Mouse (Mus musculus) G1E (cell line): Measurements from ENCODE around the gene Homer2.

ENCODE experiments used
- CTCF ChIP-seq: IDR thresholded peaks from 2 replicates; pipeline ENCODE4 v1.5.1; 2012; ENCODE audit warnings: low read depth, low read length, inconsistent platforms, mixed read lengths
- GATA1 ChIP-seq: IDR thresholded peaks from 2 replicates; pipeline ENCODE4 v1.6.1; 2012; ENCODE audit warnings: borderline replicate concordance, low read length, inconsistent platforms, mixed read lengths
- POLR2AphosphoS5 ChIP-seq: IDR thresholded peaks from 2 replicates; pipeline ENCODE4 v1.6.1; 2012; ENCODE audit warnings: low read depth, low read length, inconsistent platforms; ENCODE audit not compliant: insufficient replicate concordance

DNA sequence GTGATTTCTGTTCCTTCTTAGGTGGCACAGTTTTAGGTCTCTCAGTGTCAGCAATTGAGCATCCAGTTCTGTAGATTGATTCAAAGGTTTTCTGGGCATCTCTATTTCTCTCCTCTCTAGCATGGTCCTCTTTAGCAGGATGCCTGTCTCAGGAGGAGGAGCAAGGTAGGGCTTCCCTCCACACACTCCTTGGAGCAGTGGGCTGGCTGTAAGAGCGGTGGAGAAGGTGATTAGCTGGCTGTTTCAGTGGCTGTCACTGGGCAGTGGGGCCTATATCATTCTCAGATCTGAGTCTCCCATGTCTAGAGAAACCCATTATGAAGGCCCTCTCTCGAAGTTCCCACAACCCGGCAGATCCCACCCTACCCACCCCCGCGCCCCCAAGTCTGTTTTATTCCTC lies 139.9 kb downstream of the Homer2 start:
- TF ChIP-seq GATA1 (no peak), CTCF (no peak), POLR2AphosphoS5 (no peak)
